Mouse (Mus musculus) lung, postnatal 36 days (tissue): ENCODE results near the gene Garem2.
A peak's percentile ranks its signal among the peaks of the same experiment; 100 is the strongest.
"Not testable (repeated sequence)": the region's sequence is repeated elsewhere in the genome, so short reads cannot be mapped to it uniquely, and the experiment has no call there.

ENCODE experiments used
- DNase-seq: peaks from one replicate; pipeline ENCODE4 v3.0.0; 2022; ENCODE audit warnings: mixed read lengths

The Garem2 gene

GRCm38 (mm10) chr5:30104841-30105667 is at the start of gene Garem2:
Gene Garem2, plus strand, starts transcription at chr5:30105161.
- peak; percentile 7 for DNase-seq

- no peak for DNase-seq
Observed at GRCm38 (mm10) chr5:30058216-30058731, 46.7 kb upstream of the Garem2 start.

GRCm38 (mm10) chr5:30059607-30060006 is 45.4 kb upstream of the Garem2 start:
- not testable (repeated sequence) for DNase-seq

GRCm38 (mm10) chr5:30067726-30068125 is 37.2 kb upstream of the Garem2 start:
- DNase-seq = no peak

GRCm38 (mm10) chr5:30071677-30072076 is 33.3 kb upstream of the Garem2 start:
- no peak for DNase-seq

GRCm38 (mm10) chr5:30072377-30072776 is 32.6 kb upstream of the Garem2 start:
- no peak for DNase-seq

GRCm38 (mm10) chr5:30072825-30073821 is 31.8 kb upstream of the Garem2 start, which contains the start of gene Tyms:
Gene Tyms, minus strand, starts transcription at chr5:30073617.
- DNase-seq = peak; percentile 86

GRCm38 (mm10) chr5:30092701-30093100 is 12.3 kb upstream of the Garem2 start:
- no peak for DNase-seq

GRCm38 (mm10) chr5:30094399-30094798 is 10.6 kb upstream of the Garem2 start:
- DNase-seq = no peak

- DNase-seq = no peak
Observed at GRCm38 (mm10) chr5:30095731-30096130, 9.2 kb upstream of the Garem2 start.

GRCm38 (mm10) chr5:30098260-30098659 is 6.7 kb upstream of the Garem2 start:
- no peak for DNase-seq

- DNase-seq = no peak
Observed at GRCm38 (mm10) chr5:30103340-30103739, 1.6 kb upstream of the Garem2 start.

- DNase-seq = peak; percentile 58
Observed at GRCm38 (mm10) chr5:30104339-30104738, 622 bp upstream of the Garem2 start.

GRCm38 (mm10) chr5:30105668-30106300 is 823 bp downstream of the Garem2 start, which contains the start of gene 3110082J24Rik:
Gene 3110082J24Rik, minus strand, starts transcription at chr5:30106086.
- DNase-seq = no peak

GRCm38 (mm10) chr5:30106756-30107155 is 1.8 kb downstream of the Garem2 start:
- DNase-seq = no peak

GRCm38 (mm10) chr5:30107186-30107585 is 2.2 kb downstream of the Garem2 start:
- DNase-seq = no peak

GRCm38 (mm10) chr5:30107611-30108041 is 2.7 kb downstream of the Garem2 start:
- DNase-seq = no peak

GRCm38 (mm10) chr5:30108233-30108632 is 3.3 kb downstream of the Garem2 start:
- DNase-seq = no peak

GRCm38 (mm10) chr5:30109899-30110298 is 4.9 kb downstream of the Garem2 start:
- no peak for DNase-seq

GRCm38 (mm10) chr5:30110371-30111060 is 5.6 kb downstream of the Garem2 start:
- no peak for DNase-seq

- no peak for DNase-seq
Observed at GRCm38 (mm10) chr5:30111126-30111525, 6.2 kb downstream of the Garem2 start.

- DNase-seq = no peak
Observed at GRCm38 (mm10) chr5:30111771-30112170, 6.8 kb downstream of the Garem2 start.
